Mouse (Mus musculus): ENCODE data around the gene AF067061. TPM values are rescaled to one million over a fixed set of nuclear protein-coding genes. Genes with fewer than 3 reads are reported as not detected.
"Not testable (repeated sequence)": the region's sequence is repeated elsewhere in the genome, so short reads cannot be mapped to it uniquely, and the experiment has no call there.

Gene AF067061
- total RNA-seq (2021): not detected

- intact Hi-C loops (cut with DNase I); DNase-seq (ENCODE audit: low spot score): not testable (repeated sequence)
Measured at GRCm38 (mm10) chr13:120262870-120263269, at the start of gene AF067061. Gene AF067061 (plus strand): TSS chr13:120263114.

GRCm38 (mm10) chr13:120215847-120216246 is 47.1 kb upstream of the AF067061 start, which contains the start of gene Gm21762:
Gene Gm21762 (minus strand): TSS chr13:120215947.
- intact Hi-C loops (cut with DNase I); DNase-seq (ENCODE audit: low spot score): not testable (repeated sequence)

GRCm38 (mm10) chr13:120220922-120221321 is 42.0 kb upstream of the AF067061 start:
- DNase-seq (ENCODE audit: low spot score); intact Hi-C loops (cut with DNase I): not testable (repeated sequence)

GRCm38 (mm10) chr13:120223012-120223659 is 39.8 kb upstream of the AF067061 start:
- DNase-seq (ENCODE audit: low spot score); intact Hi-C loops (cut with DNase I): not testable (repeated sequence)

GRCm38 (mm10) chr13:120231798-120232197 is 31.1 kb upstream of the AF067061 start:
- DNase-seq (ENCODE audit: low spot score); intact Hi-C loops (cut with DNase I): not testable (repeated sequence)

GRCm38 (mm10) chr13:120232447-120233049 is 30.4 kb upstream of the AF067061 start:
- DNase-seq (ENCODE audit: low spot score); intact Hi-C loops (cut with DNase I): not testable (repeated sequence)

GRCm38 (mm10) chr13:120238811-120239210 is 24.1 kb upstream of the AF067061 start, which contains the start of gene Gm21731:
Gene Gm21731 (plus strand): TSS chr13:120239111.
- DNase-seq (ENCODE audit: low spot score); intact Hi-C loops (cut with DNase I): not testable (repeated sequence)

GRCm38 (mm10) chr13:120251208-120251924 is 11.5 kb upstream of the AF067061 start:
- DNase-seq (ENCODE audit: low spot score); intact Hi-C loops (cut with DNase I): not testable (repeated sequence)

GRCm38 (mm10) chr13:120258817-120259658 is 3.9 kb upstream of the AF067061 start:
- intact Hi-C loops (cut with DNase I); DNase-seq (ENCODE audit: low spot score): not testable (repeated sequence)

GRCm38 (mm10) chr13:120259718-120260117 is 3.2 kb upstream of the AF067061 start:
- DNase-seq (ENCODE audit: low spot score); intact Hi-C loops (cut with DNase I): not testable (repeated sequence)

GRCm38 (mm10) chr13:120277837-120278236 is 14.9 kb downstream of the AF067061 start:
- intact Hi-C loops (cut with DNase I); DNase-seq (ENCODE audit: low spot score): not testable (repeated sequence)

- DNase-seq (ENCODE audit: low spot score): no peak
- intact Hi-C loops (cut with DNase I): no loop called here
Measured at GRCm38 (mm10) chr13:120278784-120279183, 15.9 kb downstream of the AF067061 start.

GRCm38 (mm10) chr13:120299324-120299894 is 36.5 kb downstream of the AF067061 start:
- DNase-seq (ENCODE audit: low spot score): no peak
- intact Hi-C loops (cut with DNase I): no loop called here

GRCm38 (mm10) chr13:120299991-120300442 is 37.1 kb downstream of the AF067061 start, which contains the start of gene BC147527:
Gene BC147527 (plus strand): TSS chr13:120300392.
- intact Hi-C loops (cut with DNase I): no loop called here
- DNase-seq (ENCODE audit: low spot score): no peak

GRCm38 (mm10) chr13:120300853-120301252 is 37.9 kb downstream of the AF067061 start:
- intact Hi-C loops (cut with DNase I): no loop called here
- no peak for DNase-seq (ENCODE audit: low spot score)

- DNase-seq (ENCODE audit: low spot score): no peak
- intact Hi-C loops (cut with DNase I): no loop called here
Measured at GRCm38 (mm10) chr13:120310749-120311148, 47.8 kb downstream of the AF067061 start.

- DNase-seq (ENCODE audit: low spot score): no peak
- intact Hi-C loops (cut with DNase I): no loop called here
Measured at GRCm38 (mm10) chr13:120313584-120313983, 50.7 kb downstream of the AF067061 start.
